21 mouse cellular contexts compared by ENCODE assay signal in the genomic region with DNA sequence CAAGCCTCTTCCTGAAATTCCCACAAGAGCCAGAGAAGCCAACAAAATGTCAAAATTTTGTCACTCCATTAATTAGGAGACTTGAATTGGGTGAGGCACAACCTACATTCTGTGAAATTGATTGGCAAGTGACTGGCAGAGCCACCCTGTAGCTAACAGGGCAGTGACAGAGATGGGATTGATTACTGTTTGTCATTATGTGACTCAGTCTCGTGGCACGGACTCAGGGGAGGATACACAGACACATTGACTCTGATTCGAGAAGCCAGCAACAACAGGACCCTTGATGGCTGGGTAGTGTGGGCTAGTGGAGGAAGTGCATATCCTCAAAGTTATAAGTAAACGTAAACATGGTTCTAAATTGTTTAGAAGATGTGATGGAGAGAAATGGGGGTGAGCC.
"Had no signal": no experiment of that assay in that cellular context is flagged by ENCODE, and none has a peak within 500 bp of the region (broad histone marks: within the 10 kb centered on the region; RNA-seq: fewer than 3 reads in every experiment).

No protein-coding gene starts in this region.

- H3K36me3 ChIP-seq: limb, embryonic 12.5 days; limb, embryonic 15.5 days; midbrain, embryonic 12.5 days; midbrain, embryonic 15.5 days; neural tube, embryonic 12.5 days; neural tube, embryonic 15.5 days; stomach, embryonic 15.5 days had no signal

- H3K4me1 ChIP-seq: limb, embryonic 12.5 days; limb, embryonic 15.5 days; midbrain, embryonic 12.5 days; neural tube, embryonic 12.5 days; neural tube, embryonic 15.5 days; stomach, embryonic 15.5 days had no signal

- H3K4me2 ChIP-seq: limb, embryonic 12.5 days; limb, embryonic 15.5 days; liver, embryonic 11.5 days; midbrain, embryonic 12.5 days; midbrain, embryonic 15.5 days; neural tube, embryonic 12.5 days; neural tube, embryonic 15.5 days; stomach, embryonic 15.5 days had no signal

- H3K4me3 ChIP-seq: limb, embryonic 12.5 days; limb, embryonic 15.5 days; midbrain, embryonic 12.5 days; midbrain, embryonic 15.5 days; neural tube, embryonic 12.5 days; neural tube, embryonic 15.5 days; stomach, embryonic 15.5 days had no signal

- H3K9me3 ChIP-seq: limb, embryonic 12.5 days; limb, embryonic 15.5 days; midbrain, embryonic 12.5 days; midbrain, embryonic 15.5 days; neural tube, embryonic 12.5 days; neural tube, embryonic 15.5 days; stomach, embryonic 15.5 days had no signal

- DNase-seq: kidney, adult 18-20 months; kidney, adult 9 months; kidney, postnatal 14 days; kidney, postnatal 4 days; left cerebral cortex, postnatal 4 days; liver, postnatal 0 days; lung, postnatal 14 days; retina, postnatal 1 day; right cerebral cortex, postnatal 25 days; spleen, adult 18-20 months; thymus, postnatal 25 days had no signal

- H3K27me3 ChIP-seq: limb, embryonic 12.5 days; limb, embryonic 15.5 days; midbrain, embryonic 12.5 days; midbrain, embryonic 15.5 days; neural tube, embryonic 12.5 days; neural tube, embryonic 15.5 days; stomach, embryonic 15.5 days had no signal

- H3K9ac ChIP-seq: limb, embryonic 12.5 days; limb, embryonic 15.5 days; liver, embryonic 14.5 days; liver, postnatal 0 days; midbrain, embryonic 12.5 days; midbrain, embryonic 15.5 days; neural tube, embryonic 12.5 days; neural tube, embryonic 15.5 days; stomach, embryonic 15.5 days had no signal

- ATAC-seq: liver, postnatal 0 days; midbrain, embryonic 15.5 days had no signal

- H3K27ac ChIP-seq: limb, embryonic 12.5 days; limb, embryonic 15.5 days; liver, embryonic 14.5 days; macrophage; midbrain, embryonic 12.5 days; midbrain, embryonic 15.5 days; neural tube, embryonic 12.5 days; neural tube, embryonic 15.5 days; stomach, embryonic 15.5 days had no signal
